Mouse (Mus musculus) yolk sac, embryonic 10.5 days (tissue): ENCODE measurements around the gene Naa20.
A peak's percentile ranks its signal among the peaks of the same experiment; 100 is the strongest.

ENCODE experiments used
- DNase-seq: peaks from one replicate; pipeline ENCODE4 v3.0.0-alpha.2; 2017; ENCODE audit warnings: low spot score

Gene Naa20

GRCm38 (mm10) chr2:145901861-145902260 lies at the start of gene Naa20:
Gene Naa20 (plus strand): TSS chr2:145902099.
- no peak for DNase-seq

- no peak for DNase-seq
Observed at GRCm38 (mm10) chr2:145855831-145856230, 46.1 kb upstream of the Naa20 start.

GRCm38 (mm10) chr2:145857864-145858263 lies 44.0 kb upstream of the Naa20 start:
- no peak for DNase-seq

GRCm38 (mm10) chr2:145859442-145859931 lies 42.4 kb upstream of the Naa20 start:
- DNase-seq: no peak

GRCm38 (mm10) chr2:145859932-145860801 lies 41.7 kb upstream of the Naa20 start:
- peak; percentile 49 for DNase-seq

- no peak for DNase-seq
Observed at GRCm38 (mm10) chr2:145861193-145862123, 40.4 kb upstream of the Naa20 start.

- DNase-seq: peak; percentile 78
Observed at GRCm38 (mm10) chr2:145862206-145862817, 39.6 kb upstream of the Naa20 start.

GRCm38 (mm10) chr2:145865344-145865743 lies 36.6 kb upstream of the Naa20 start:
- no peak for DNase-seq

GRCm38 (mm10) chr2:145866238-145866637 lies 35.7 kb upstream of the Naa20 start:
- DNase-seq: no peak

- no peak for DNase-seq
Observed at GRCm38 (mm10) chr2:145866695-145867449, 35.0 kb upstream of the Naa20 start.

GRCm38 (mm10) chr2:145871308-145871707 lies 30.6 kb upstream of the Naa20 start:
- DNase-seq: no peak

GRCm38 (mm10) chr2:145872099-145872498 lies 29.8 kb upstream of the Naa20 start:
- no peak for DNase-seq

- DNase-seq: no peak
Observed at GRCm38 (mm10) chr2:145873953-145874352, 27.9 kb upstream of the Naa20 start.

GRCm38 (mm10) chr2:145874879-145875482 lies 26.9 kb upstream of the Naa20 start:
- DNase-seq: no peak

GRCm38 (mm10) chr2:145877191-145877590 lies 24.7 kb upstream of the Naa20 start:
- DNase-seq: no peak

GRCm38 (mm10) chr2:145880887-145881747 lies 20.8 kb upstream of the Naa20 start:
- no peak for DNase-seq

- DNase-seq: no peak
Observed at GRCm38 (mm10) chr2:145881932-145882331, 20.0 kb upstream of the Naa20 start.

- no peak for DNase-seq
Observed at GRCm38 (mm10) chr2:145882398-145882797, 19.5 kb upstream of the Naa20 start.

- DNase-seq: peak; percentile 81
Observed at GRCm38 (mm10) chr2:145884036-145884912, 17.6 kb upstream of the Naa20 start.
